In genomic region chr11:61487936-61488335, GRCm38 (mm10) we compare ENCODE assay signal across 11 mouse cellular contexts. TPM values are rescaled to one million over a fixed set of nuclear protein-coding genes. Genes with fewer than 3 reads are reported as not detected.
A peak's percentile ranks its signal among the peaks of the same experiment; 100 is the strongest.
DNase-seq lines count a peak whose midpoint lies in the region; ATAC-seq and TF ChIP-seq lines count a peak whose summit lies in the region.
"Had no signal": no experiment of that assay in that cellular context is flagged by ENCODE, and none has a peak within 500 bp of the region (broad histone marks: within the 10 kb centered on the region; RNA-seq: fewer than 3 reads in every experiment).

No protein-coding gene starts in this region.

- peak overlapping the region; percentile 54 for H3K27ac ChIP-seq in heart, embryonic 15.5 days
- no peak overlapping the region for H3K27ac ChIP-seq in heart, adult 2 months
- H3K27ac ChIP-seq in embryonic facial prominence, embryonic 13.5 days, result peak overlapping the region; percentile 51
- H3K27ac ChIP-seq in limb, embryonic 14.5 days (replicated peaks; ENCODE audit: low read depth, low read length), result peak overlapping the region; percentile 19; the same call in 1 of the 2 replicates
- H3K27ac ChIP-seq: hindbrain, embryonic 15.5 days had no signal

- H3K9me3 ChIP-seq in heart, embryonic 15.5 days (replicated peaks), result no peaks in the 10 kb centered on the region
- no peaks in the 10 kb centered on the region for H3K9me3 ChIP-seq in embryonic facial prominence, embryonic 13.5 days
- no peaks in the 10 kb centered on the region for H3K9me3 ChIP-seq in limb, embryonic 14.5 days (ENCODE audit: control insufficient read depth, low read length)
- H3K9me3 ChIP-seq: hindbrain, embryonic 15.5 days had no signal

- no peak for ATAC-seq in heart, embryonic 15.5 days (replicated peaks; ENCODE audit: insufficient number of reproducible peaks, insufficient read depth, low FRiP score, low read depth)
- no peak for ATAC-seq in embryonic facial prominence, embryonic 13.5 days (ENCODE audit: insufficient number of reproducible peaks, insufficient read depth, low FRiP score, low TSS enrichment, low read depth)
- ATAC-seq in limb, embryonic 14.5 days (ENCODE audit: low FRiP score, low read depth), result no peak

- H3K4me1 ChIP-seq in heart, embryonic 15.5 days (replicated peaks), result peaks cover 39% of the 10 kb centered on the region
- peaks cover 3% of the 10 kb centered on the region; the same call in 1 of the 2 replicates for H3K4me1 ChIP-seq in heart, adult 2 months (ENCODE audit: control insufficient read depth, insufficient read depth, low read length)
- peaks cover 86% of the 10 kb centered on the region for H3K4me1 ChIP-seq in embryonic facial prominence, embryonic 13.5 days
- peaks cover 51% of the 10 kb centered on the region for H3K4me1 ChIP-seq in limb, embryonic 14.5 days (ENCODE audit: control insufficient read depth, insufficient read depth, low read length)

- TF ChIP-seq CTCF in heart, adult 2 months (IDR thresholded peaks at IDR 0.05), result no peak

- intact Hi-C loops in heart, adult 2 months (cut with DNase I), result no loop called here
- intact Hi-C loops in gastrocnemius, postnatal 14 days (cut with DNase I; ENCODE audit: low total_unique reads), result no loop called here

- DNase-seq in heart, adult 2 months, result no peak
- peak; percentile 43 for DNase-seq in 3134 (ENCODE audit: extremely low read depth, insufficient read length, low spot score)
- DNase-seq in limb, embryonic 14.5 days (ENCODE audit: low spot score), result no peak
- DNase-seq in gastrocnemius, postnatal 14 days, result no peak
- DNase-seq in MN1 (ENCODE audit: low spot score), result no peak
- DNase-seq: cerebellum, adult 9-10 months; thymus, postnatal 25 days had no signal

- no peaks in the 10 kb centered on the region for H3K27me3 ChIP-seq in heart, embryonic 15.5 days
- H3K27me3 ChIP-seq in heart, adult 2 months (ENCODE audit: control insufficient read depth, insufficient read depth, low read length), result no peaks in the 10 kb centered on the region
- H3K27me3 ChIP-seq in embryonic facial prominence, embryonic 13.5 days, result no peaks in the 10 kb centered on the region
- H3K27me3 ChIP-seq in limb, embryonic 14.5 days (ENCODE audit: control insufficient read depth, insufficient read depth, low read length), result no peaks in the 10 kb centered on the region
- H3K27me3 ChIP-seq: hindbrain, embryonic 15.5 days had no signal

- no peak overlapping the region for H3K9ac ChIP-seq in heart, embryonic 15.5 days
- no peak overlapping the region for H3K9ac ChIP-seq in heart, adult 2 months (ENCODE audit: low read depth, low read length)
- 0 out of 2 replicates have a peak overlapping the region, but pooled peaks have one; percentile 40 for H3K9ac ChIP-seq in embryonic facial prominence, embryonic 13.5 days
- no peak overlapping the region for H3K9ac ChIP-seq in limb, embryonic 14.5 days (ENCODE audit: low read depth, low read length, severe bottlenecking)
- H3K9ac ChIP-seq: hindbrain, embryonic 15.5 days had no signal

- H3K79me2 ChIP-seq in heart, adult 2 months (replicated peaks; ENCODE audit: control insufficient read depth, insufficient read depth, low read length), result no peaks in the 10 kb centered on the region

- no peak for TF ChIP-seq EP300 in heart, adult 2 months (IDR thresholded peaks at IDR 0.05; ENCODE audit: insufficient read depth, low read depth, low read length)

- no peak overlapping the region for H3K4me3 ChIP-seq in heart, embryonic 15.5 days
- no peak overlapping the region for H3K4me3 ChIP-seq in heart, adult 2 months
- no peak overlapping the region for H3K4me3 ChIP-seq in embryonic facial prominence, embryonic 13.5 days
- H3K4me3 ChIP-seq in limb, embryonic 14.5 days (replicated peaks; ENCODE audit: low read length), result no peak overlapping the region
- H3K4me3 ChIP-seq: hindbrain, embryonic 15.5 days had no signal

- 84% methylated on average over 7 of the region's 7 CpGs for WGBS in heart, embryonic 15.5 days
- WGBS in heart, adult 2 months, result 84% methylated on average over 7 of the region's 7 CpGs
- WGBS in embryonic facial prominence, embryonic 13.5 days, result 85% methylated on average over 7 of the region's 7 CpGs
- 89% methylated on average over 7 of the region's 7 CpGs for WGBS in limb, embryonic 14.5 days

- no peak for TF ChIP-seq POLR2A in heart, adult 2 months (IDR thresholded peaks at IDR 0.05; ENCODE audit: insufficient read depth, low read depth, low read length)
- TF ChIP-seq POLR2A in limb, embryonic 14.5 days (IDR thresholded peaks at IDR 0.05; ENCODE audit: borderline replicate concordance, extremely low read depth, insufficient read depth, insufficient read length), result no peak

- H3K36me3 ChIP-seq in heart, embryonic 15.5 days, result peaks cover 47% of the 10 kb centered on the region
- no peaks in the 10 kb centered on the region for H3K36me3 ChIP-seq in heart, adult 2 months (ENCODE audit: control insufficient read depth, insufficient read depth, low read length)
- peaks cover 55% of the 10 kb centered on the region for H3K36me3 ChIP-seq in embryonic facial prominence, embryonic 13.5 days
- peaks cover 56% of the 10 kb centered on the region for H3K36me3 ChIP-seq in limb, embryonic 14.5 days (ENCODE audit: control insufficient read depth, insufficient read depth, low read length)

- H3K4me2 ChIP-seq in heart, embryonic 15.5 days, result peak overlapping the region; percentile 51; the same call in 1 of the 2 replicates
- H3K4me2 ChIP-seq in embryonic facial prominence, embryonic 13.5 days, result peak overlapping the region; percentile 75; the same call in 1 of the 2 replicates
- H3K4me2 ChIP-seq in limb, embryonic 14.5 days (replicated peaks; ENCODE audit: low read depth, low read length, severe bottlenecking), result 0 out of 2 replicates have a peak overlapping the region, but pooled peaks have one; percentile 86
- H3K4me2 ChIP-seq: hindbrain, embryonic 15.5 days had no signal

RNA-seq across cellular contexts. Expression of gene Mfap4, which starts 2.7 kb away (rescaled TPM):
- polyA plus RNA-seq in heart, embryonic 15.5 days (2015; fragmentation: Nextera tagmentation; extraction: Ambion mirVana), result 160 and 252 TPM in 2 replicates
- 10 to 100 TPM; 18.4 to 22.9 TPM for total RNA-seq in heart, adult 2 months (2021)
- 125 and 143 TPM in 2 replicates for polyA plus RNA-seq in heart, adult 2 months (2012; rRNA removed)
- polyA plus RNA-seq in embryonic facial prominence, embryonic 13.5 days (2015; fragmentation: Nextera tagmentation; extraction: Ambion mirVana), result 262 and 326 TPM in 2 replicates
- polyA plus RNA-seq in limb, embryonic 14.5 days (2012; rRNA removed), result 749 and 913 TPM in 2 replicates
- polyA plus RNA-seq in limb, embryonic 14.5 days (2014; fragmentation: Nextera tagmentation; extraction: Ambion mirVana), result 474 and 516 TPM in 2 replicates
- 100 to 1,000 TPM; 142 to 192 TPM for total RNA-seq in gastrocnemius, postnatal 14 days (2021)

RNA-seq across cellular contexts. Expression of gene Mapk7, which starts 6.3 kb away (rescaled TPM):
- polyA plus RNA-seq in heart, embryonic 15.5 days (2015; fragmentation: Nextera tagmentation; extraction: Ambion mirVana), result 23.0 and 33.4 TPM in 2 replicates
- total RNA-seq in heart, adult 2 months (2021), result 1 to 10 TPM; 5.5 to 6.0 TPM
- 11.9 and 12.6 TPM in 2 replicates for polyA plus RNA-seq in heart, adult 2 months (2012; rRNA removed)
- 79.4 and 80.0 TPM in 2 replicates for polyA plus RNA-seq in embryonic facial prominence, embryonic 13.5 days (2015; fragmentation: Nextera tagmentation; extraction: Ambion mirVana)
- polyA plus RNA-seq in limb, embryonic 14.5 days (2012; rRNA removed), result 98.7 and 133 TPM in 2 replicates
- 55.9 and 68.9 TPM in 2 replicates for polyA plus RNA-seq in limb, embryonic 14.5 days (2014; fragmentation: Nextera tagmentation; extraction: Ambion mirVana)
- 1 to 10 TPM; 5.9 TPM for total RNA-seq in gastrocnemius, postnatal 14 days (2021)

RNA-seq across cellular contexts. Expression of gene B9d1, which starts 17.0 kb away (rescaled TPM):
- 11.1 and 15.8 TPM in 2 replicates for polyA plus RNA-seq in heart, embryonic 15.5 days (2015; fragmentation: Nextera tagmentation; extraction: Ambion mirVana)
- total RNA-seq in heart, adult 2 months (2021), result 1 to 10 TPM; 8.0 to 9.3 TPM
- 10.6 and 15.6 TPM in 2 replicates for polyA plus RNA-seq in heart, adult 2 months (2012; rRNA removed)
- 36.6 and 36.7 TPM in 2 replicates for polyA plus RNA-seq in embryonic facial prominence, embryonic 13.5 days (2015; fragmentation: Nextera tagmentation; extraction: Ambion mirVana)
- 37.2 and 41.7 TPM in 2 replicates for polyA plus RNA-seq in limb, embryonic 14.5 days (2012; rRNA removed)
- 28.2 and 35.5 TPM in 2 replicates for polyA plus RNA-seq in limb, embryonic 14.5 days (2014; fragmentation: Nextera tagmentation; extraction: Ambion mirVana)
- total RNA-seq in gastrocnemius, postnatal 14 days (2021), result 1 to 10 TPM; 7.6 to 7.9 TPM

RNA-seq across cellular contexts. Expression of gene Rnf112, which starts 34.0 kb away (rescaled TPM):
- polyA plus RNA-seq in heart, embryonic 15.5 days (2015; fragmentation: Nextera tagmentation; extraction: Ambion mirVana), result 0.35 and 0.42 TPM in 2 replicates
- total RNA-seq in heart, adult 2 months (2021), result under 1 TPM; 0.10 to 0.30 TPM
- polyA plus RNA-seq in heart, adult 2 months (2012; rRNA removed), result 0.15 and 0.18 TPM in 2 replicates
- 0.76 and 1.3 TPM in 2 replicates for polyA plus RNA-seq in embryonic facial prominence, embryonic 13.5 days (2015; fragmentation: Nextera tagmentation; extraction: Ambion mirVana)
- polyA plus RNA-seq in limb, embryonic 14.5 days (2012; rRNA removed), result 2.4 and 2.8 TPM in 2 replicates
- polyA plus RNA-seq in limb, embryonic 14.5 days (2014; fragmentation: Nextera tagmentation; extraction: Ambion mirVana), result 0.21 and 0.26 TPM in 2 replicates
- 1 to 10 TPM in 1 of 2 experiments, under 1 TPM in 1; 0.86 to 1.1 TPM for total RNA-seq in gastrocnemius, postnatal 14 days (2021)
- polyA plus RNA-seq: spleen, adult 2 months had no signal
